Comparison of ENCODE assay signal across 20 mouse cellular contexts in genomic region chr5:66542521-66542920, GRCm38 (mm10).
A peak's percentile ranks its signal among the peaks of the same experiment; 100 is the strongest.
DNase-seq lines count a peak whose midpoint lies in the region; ATAC-seq and TF ChIP-seq lines count a peak whose summit lies in the region.
"Had no signal": no experiment of that assay in that cellular context is flagged by ENCODE, and none has a peak within 500 bp of the region (broad histone marks: within the 10 kb centered on the region; RNA-seq: fewer than 3 reads in every experiment).

No protein-coding gene starts in this region.

- no peak overlapping the region for H3K9ac ChIP-seq in lung, embryonic 16.5 days (ENCODE audit: low read length)
- H3K9ac ChIP-seq: lung, embryonic 14.5 days had no signal

- no peak overlapping the region for H3K4me2 ChIP-seq in lung, embryonic 16.5 days (ENCODE audit: low read depth, low read length)
- H3K4me2 ChIP-seq: liver, embryonic 11.5 days; lung, embryonic 14.5 days had no signal

- TF ChIP-seq POLR2A in kidney, adult 2 months (IDR thresholded peaks at IDR 0.05; ENCODE audit: low read depth, low read length), result no peak

- WGBS in lung, embryonic 16.5 days, result 66% methylated on average over 4 of the region's 4 CpGs
- 61% methylated on average over 4 of the region's 4 CpGs for WGBS in kidney, adult 2 months

- H3K36me3 ChIP-seq in lung, embryonic 16.5 days (ENCODE audit: control insufficient read depth, insufficient read depth, low read length), result peaks cover 2% of the 10 kb centered on the region; the same call in 1 of the 2 replicates
- H3K36me3 ChIP-seq in kidney, adult 2 months (ENCODE audit: control insufficient read depth, insufficient read depth, low read length), result no peaks in the 10 kb centered on the region

- peaks cover 21% of the 10 kb centered on the region for H3K4me1 ChIP-seq in lung, embryonic 16.5 days (replicated peaks; ENCODE audit: control insufficient read depth, insufficient read depth, low read length)
- H3K4me1 ChIP-seq in kidney, adult 2 months (ENCODE audit: control insufficient read depth, insufficient read depth, low read length), result peaks cover 24% of the 10 kb centered on the region
- H3K4me1 ChIP-seq: megakaryocyte, embryonic 14.5 days had no signal

- no peak overlapping the region for H3K4me3 ChIP-seq in lung, embryonic 16.5 days (ENCODE audit: low read length)
- H3K4me3 ChIP-seq in kidney, adult 2 months (ENCODE audit: insufficient read depth, low read depth, low read length), result no peak overlapping the region
- H3K4me3 ChIP-seq: megakaryocyte, embryonic 14.5 days had no signal

- DNase-seq in adrenal gland, adult (ENCODE audit: inconsistent age in 2 of 2, low spot score in 1 of 2), result peak; percentile 81 to 88
- no peak for DNase-seq in adrenal gland, postnatal 4 days (ENCODE audit: low spot score in 2 of 2)
- no peak for DNase-seq in lung, postnatal 4 days
- peak; percentile 59 for DNase-seq in adrenal gland, postnatal 14 days
- DNase-seq in thymus, adult 18-20 months, result no peak
- no peak for DNase-seq in kidney, adult 2 months
- DNase-seq in frontal cortex, postnatal 25 days (ENCODE audit: low spot score in 2 of 2), result no peak
- DNase-seq: cerebellum, adult 18-20 months; cerebellum, postnatal 36 days; heart, adult 18-20 months; kidney, postnatal 4 days; lung, embryonic 14.5 days; thymus, postnatal 14 days had no signal

- ATAC-seq in lung, embryonic 16.5 days (ENCODE audit: low read depth), result peak; percentile 27; the same call in 1 of the 2 replicates
- ATAC-seq: activated CD4-positive, CD25-positive, alpha-beta regulatory T cell, adult 4 months; forebrain, embryonic 14.5 days; inflammation-experienced regulatory T-cells, adult 6 months; midbrain, embryonic 16.5 days had no signal

- TF ChIP-seq CTCF in kidney, adult 2 months (conservative IDR thresholded peaks at IDR 0.05; ENCODE audit: insufficient read depth, insufficient read length, low read depth, low read length), result no peak

- H3K27ac ChIP-seq in lung, embryonic 16.5 days (ENCODE audit: low read length), result no peak overlapping the region
- no peak overlapping the region for H3K27ac ChIP-seq in kidney, adult 2 months (ENCODE audit: insufficient read depth, low read depth, low read length)

- H3K27me3 ChIP-seq in lung, embryonic 16.5 days (ENCODE audit: control insufficient read depth, insufficient read depth, low read depth, low read length), result no peaks in the 10 kb centered on the region
- H3K27me3 ChIP-seq in kidney, adult 2 months (replicated peaks; ENCODE audit: control insufficient read depth, insufficient read depth, low read length), result no peaks in the 10 kb centered on the region
- H3K27me3 ChIP-seq: megakaryocyte, embryonic 14.5 days had no signal

- no peaks in the 10 kb centered on the region for H3K9me3 ChIP-seq in lung, embryonic 16.5 days (ENCODE audit: control insufficient read depth, low read length)

Comparison
In these comparisons a context has a peak if more than half of its experiments do, and no peak if none do; other contexts are left out.
1. DNase-seq: peak in adrenal gland, adult (2 of 2) and adrenal gland, postnatal 14 days (single experiment); none in adrenal gland, postnatal 4 days (0 of 2), lung, postnatal 4 days (0 of 2), thymus, adult 18-20 months (0 of 2), kidney, adult 2 months (single experiment) and frontal cortex, postnatal 25 days (0 of 2).